Mouse (Mus musculus) lung, embryonic 15.5 days (tissue): ENCODE data around the gene Atrx. TPM values are rescaled to one million over a fixed set of nuclear protein-coding genes. Genes with fewer than 3 reads are reported as not detected.
"Not testable (repeated sequence)": the region's sequence is repeated elsewhere in the genome, so short reads cannot be mapped to it uniquely, and the experiment has no call there.

ENCODE experiments used
- ATAC-seq: fragments of 200-750 bp; cut with Nextera tagmentation; 2 replicates; pipeline ENCODE4 v1.8.0; 2017; ENCODE audit warnings: moderate number of reproducible peaks, borderline replicate concordance; ENCODE audit not compliant: low FRiP score, low TSS enrichment; ENCODE audit errors: extremely low read depth
- H3K27ac ChIP-seq: fragments of 300-500 bp; sonication (generic); 2 replicates; pipeline ENCODE4 v1.5.1; 2015; ENCODE audit warnings: moderate library complexity, mild to moderate bottlenecking, inconsistent platforms
- H3K27me3 ChIP-seq: fragments of 300-500 bp; sonication (generic); 2 replicates; pipeline ENCODE4 v1.6.1; 2015; ENCODE audit warnings: inconsistent platforms
- H3K36me3 ChIP-seq: fragments of 300-500 bp; sonication (generic); 2 replicates; pipeline ENCODE4 v1.6.1; 2015; ENCODE audit warnings: inconsistent platforms
- H3K4me1 ChIP-seq: fragments of 300-500 bp; sonication (generic); 2 replicates; pipeline ENCODE4 v1.6.1; 2015; ENCODE audit warnings: inconsistent platforms
- H3K4me2 ChIP-seq: fragments of 300-500 bp; sonication (generic); 2 replicates; pipeline ENCODE4 v1.6.1; 2015; ENCODE audit warnings: inconsistent platforms, mild to moderate bottlenecking, moderate library complexity
- H3K4me3 ChIP-seq: fragments of 300-500 bp; sonication (generic); 2 replicates; pipeline ENCODE4 v1.5.1; 2015; ENCODE audit warnings: mild to moderate bottlenecking, inconsistent platforms
- H3K9ac ChIP-seq: fragments of 300-500 bp; sonication (generic); 2 replicates; pipeline ENCODE4 v1.6.1; 2015; ENCODE audit warnings: inconsistent platforms
- H3K9me3 ChIP-seq: fragments of 300-500 bp; sonication (generic); 2 replicates; pipeline ENCODE4 v1.6.1; 2016; ENCODE audit warnings: inconsistent platforms
- WGBS: fragments of 180-500 bp; shearing (Covaris S2); methylation state at CpG from one replicate; pipeline ENCODE4 v1.1.7; 2015; 5-methylcytosine and 5-hydroxymethylcytosine counted together
- polyA plus RNA-seq: library from polyadenylated mRNA; unstranded; fragments of >200 nt; fragmentation: Nextera tagmentation; extraction: Ambion mirVana; gene quantifications from 2 replicates; pipeline ENCODE4 v1.2.1, GENCODE M21; 2015

Atrx gene
- polyA plus RNA-seq, result 175 and 201 TPM in 2 replicates

DNA sequence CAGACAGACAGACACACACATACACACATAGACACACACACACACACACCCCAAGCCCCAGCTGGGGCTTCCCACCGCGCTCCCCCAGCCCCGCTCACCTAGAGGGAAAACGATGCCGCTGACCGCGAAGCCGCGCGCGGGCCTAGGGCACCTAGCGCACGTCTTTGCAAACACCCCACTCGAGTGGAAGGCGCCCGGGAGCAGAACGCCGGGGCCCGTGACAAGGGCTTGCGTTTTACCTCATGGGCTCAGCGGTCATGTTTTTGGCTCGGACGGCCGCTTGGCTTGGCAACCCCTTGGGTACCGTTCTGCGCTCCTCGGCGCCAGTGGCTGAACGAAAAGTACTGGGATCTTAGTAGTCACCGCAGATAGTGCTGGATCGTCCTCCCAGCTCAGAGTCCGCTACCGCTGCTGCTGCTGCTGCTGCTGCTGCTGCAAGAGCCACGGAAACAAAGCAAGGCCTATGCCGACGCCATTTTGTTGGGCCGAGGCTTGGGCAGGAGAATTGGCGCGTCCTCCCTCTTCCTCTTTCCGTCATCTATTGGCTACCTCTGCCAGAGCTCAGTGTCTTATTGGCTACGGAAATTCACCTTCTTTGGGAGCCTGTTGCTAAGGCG lies at the start of gene Atrx:
TSS of gene Atrx (minus strand) at position 543 of the 617 bp plus-strand sequence.
- Histone ChIP-seq H3K4me1 (peaks cover 9% of the 10 kb centered on the region; the same call in 1 of the 2 replicates), H3K9me3 (no peaks in the 10 kb centered on the region), H3K27ac (peak within 1 kb of the TSS; percentile 90), H3K9ac (peak within 1 kb of the TSS; percentile 82), H3K36me3 (no peaks in the 10 kb centered on the region), H3K4me3 (peak within 1 kb of the TSS; percentile 68), H3K4me2 (peak within 1 kb of the TSS; percentile 53), H3K27me3 (no peaks in the 10 kb centered on the region)
- WGBS, result 26% methylated on average over 42 of the region's 42 CpGs
- peak; percentile 88 for ATAC-seq

DNA sequence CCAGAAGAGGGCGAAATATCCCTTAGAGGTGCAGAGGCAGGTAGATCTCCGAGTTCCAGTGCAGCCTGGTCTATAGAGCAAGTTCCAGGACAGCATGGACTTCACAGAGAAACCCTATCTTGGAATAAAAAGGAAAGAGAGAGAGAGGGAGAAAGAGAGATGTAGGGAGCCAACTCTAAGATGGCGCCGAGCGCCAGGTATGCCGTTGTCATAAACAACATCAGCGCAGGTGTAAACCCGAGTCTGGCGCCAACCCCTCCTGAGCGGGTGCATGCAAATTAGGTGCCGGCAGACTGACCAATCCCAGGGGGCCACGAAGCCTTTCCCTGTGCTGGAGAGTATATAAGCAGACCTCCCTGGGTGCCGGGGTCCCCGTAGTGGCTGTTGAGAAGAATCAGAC lies 27.9 kb upstream of the Atrx start:
- ATAC-seq, result not testable (repeated sequence)

DNA sequence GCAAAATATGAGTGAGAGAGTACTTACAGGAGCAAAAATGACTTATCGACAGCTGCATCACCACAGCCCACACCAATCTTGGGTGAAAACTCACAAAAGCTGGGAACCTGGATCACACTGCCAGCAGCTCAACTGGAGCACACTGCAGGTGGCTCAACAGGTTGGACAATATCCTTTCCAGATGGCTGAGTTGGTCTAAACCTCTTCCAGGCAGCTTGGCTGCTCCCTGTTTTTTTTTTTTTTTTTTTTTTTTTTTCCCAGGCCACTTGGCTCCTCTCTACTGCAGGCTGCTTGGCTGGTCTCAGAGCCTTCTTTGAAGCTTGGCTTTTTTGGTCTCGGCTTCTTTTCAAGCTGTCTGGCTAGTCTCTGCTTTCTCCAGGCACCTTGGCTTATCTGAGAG lies 24.8 kb upstream of the Atrx start:
- ATAC-seq, result no peak

More for the DNA sequence above, 27.9 kb upstream of the Atrx start:
- H3K27ac ChIP-seq, H3K4me2 ChIP-seq, H3K4me1 ChIP-seq, H3K27me3 ChIP-seq, H3K9ac ChIP-seq, H3K9me3 ChIP-seq, H3K36me3 ChIP-seq, H3K4me3 ChIP-seq: not testable (repeated sequence)
- 71% methylated on average over 14 of the region's 14 CpGs for WGBS

DNA sequence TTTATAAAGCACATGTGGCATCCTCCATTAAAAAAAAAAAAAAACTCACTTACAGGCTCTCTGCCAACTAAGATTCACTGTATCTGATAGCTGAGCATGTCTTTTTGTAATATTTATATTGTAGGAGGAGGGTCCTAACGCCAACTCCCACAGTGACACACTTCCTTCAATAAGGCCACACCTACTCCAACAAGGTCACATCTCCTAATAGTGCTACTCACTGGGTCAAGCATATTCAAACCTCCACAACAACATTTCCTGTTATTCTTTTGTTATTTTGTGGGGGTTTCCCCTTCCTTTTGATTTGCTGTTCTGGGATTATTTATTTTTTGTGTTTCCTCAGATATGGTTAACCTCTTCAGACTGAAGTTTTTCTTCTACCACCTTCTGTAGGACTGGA lies 17.2 kb upstream of the Atrx start:
- Histone ChIP-seq H3K36me3 (no peaks in the 10 kb centered on the region), H3K9me3 (no peaks in the 10 kb centered on the region), H3K4me2 (no peak overlapping the region), H3K4me1 (no peaks in the 10 kb centered on the region), H3K9ac (no peak overlapping the region), H3K27ac (no peak overlapping the region), H3K4me3 (no peak overlapping the region), H3K27me3 (no peaks in the 10 kb centered on the region)
- ATAC-seq, result no peak
- 16% methylated on average over 1 of the region's 1 CpGs for WGBS

More for the DNA sequence above, 24.8 kb upstream of the Atrx start:
- no peak overlapping the region for H3K9ac ChIP-seq
- no peaks in the 10 kb centered on the region for H3K36me3 ChIP-seq
- no peak overlapping the region for H3K27ac ChIP-seq
- no peak overlapping the region for H3K4me2 ChIP-seq
- no peaks in the 10 kb centered on the region for H3K27me3 ChIP-seq
- no peak overlapping the region for H3K4me3 ChIP-seq
- no peaks in the 10 kb centered on the region for H3K4me1 ChIP-seq
- 60% methylated on average over 2 of the region's 2 CpGs for WGBS
- H3K9me3 ChIP-seq, result no peaks in the 10 kb centered on the region

DNA sequence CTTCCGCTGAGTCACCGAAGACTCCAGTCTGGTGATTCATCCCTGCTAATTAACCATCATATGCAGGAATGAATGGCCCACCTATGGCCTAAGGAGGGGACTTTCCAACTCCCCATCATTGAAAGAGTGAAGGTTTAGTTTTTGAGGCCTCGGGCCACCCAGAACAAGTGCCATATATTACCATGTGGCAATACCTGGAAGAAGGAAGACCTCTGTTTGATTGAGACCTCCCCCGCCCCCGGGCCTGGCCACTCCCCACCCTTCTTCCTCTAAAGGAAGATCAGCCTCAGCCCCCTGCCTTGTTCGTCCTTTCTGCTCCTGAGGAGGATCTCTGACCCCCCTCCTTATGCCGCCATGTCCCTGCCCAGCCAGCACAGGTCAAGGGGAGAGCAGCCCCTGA lies 10.0 kb upstream of the Atrx start:
- no peaks in the 10 kb centered on the region for H3K27me3 ChIP-seq
- H3K9me3 ChIP-seq, result no peaks in the 10 kb centered on the region
- no peaks in the 10 kb centered on the region for H3K36me3 ChIP-seq
- H3K4me1 ChIP-seq, result no peaks in the 10 kb centered on the region
- H3K27ac ChIP-seq, result no peak overlapping the region
- no peak for ATAC-seq
- no peak overlapping the region for H3K9ac ChIP-seq
- H3K4me2 ChIP-seq, result no peak overlapping the region
- 93% methylated on average over 6 of the region's 7 CpGs for WGBS
- H3K4me3 ChIP-seq, result no peak overlapping the region

DNA sequence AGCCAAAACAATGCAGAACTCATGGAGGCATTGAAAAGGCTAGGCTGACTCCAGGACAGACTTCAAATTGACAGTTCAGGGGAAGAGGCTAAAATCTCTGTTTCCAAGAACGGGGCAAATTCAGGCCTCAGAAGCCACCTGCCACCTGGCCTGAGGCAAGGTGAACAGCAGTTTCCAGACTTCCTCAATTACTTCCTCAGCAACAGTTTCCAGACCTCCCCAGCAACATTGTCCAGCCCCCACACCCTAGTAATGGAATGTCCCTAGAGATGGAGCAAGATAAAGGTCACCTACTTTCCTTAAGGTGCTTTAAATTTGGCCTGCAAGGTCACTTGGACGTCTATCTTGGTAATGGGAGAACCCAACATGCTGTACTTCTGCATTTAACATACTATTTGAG lies 8.5 kb upstream of the Atrx start:
- ATAC-seq, result no peak
- H3K36me3 ChIP-seq, result no peaks in the 10 kb centered on the region
- no peak overlapping the region for H3K4me3 ChIP-seq
- no peaks in the 10 kb centered on the region for H3K9me3 ChIP-seq
- H3K27ac ChIP-seq, result no peak overlapping the region
- H3K9ac ChIP-seq, result no peak overlapping the region
- 58% methylated on average over 2 of the region's 2 CpGs for WGBS
- no peak overlapping the region for H3K4me2 ChIP-seq
- no peaks in the 10 kb centered on the region for H3K27me3 ChIP-seq
- no peaks in the 10 kb centered on the region for H3K4me1 ChIP-seq

DNA sequence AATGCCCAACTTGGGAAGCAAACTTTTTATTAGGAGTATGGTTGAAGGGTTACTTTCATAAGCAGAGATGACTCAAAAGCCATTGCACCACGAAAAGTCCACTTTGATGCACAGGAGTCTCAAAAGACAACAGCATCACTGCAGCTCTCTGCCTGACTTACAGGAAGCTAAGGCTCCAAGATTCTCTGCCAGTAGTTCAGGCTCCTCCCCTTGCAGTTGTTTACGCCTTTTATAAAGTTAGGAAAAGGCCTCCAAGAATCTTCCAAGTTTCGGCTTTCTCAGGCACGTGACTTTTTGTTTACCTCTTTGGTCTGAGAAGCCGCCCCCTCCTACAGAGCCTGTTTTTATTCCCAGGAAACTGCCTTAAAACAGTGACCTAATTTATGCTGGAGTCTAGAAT lies 5.1 kb upstream of the Atrx start:
- Histone ChIP-seq H3K4me3 (no peak overlapping the region), H3K27me3 (no peaks in the 10 kb centered on the region), H3K36me3 (no peaks in the 10 kb centered on the region), H3K9me3 (no peaks in the 10 kb centered on the region), H3K9ac (no peak overlapping the region), H3K27ac (no peak overlapping the region), H3K4me1 (no peaks in the 10 kb centered on the region), H3K4me2 (no peak overlapping the region)
- WGBS, result 44% methylated on average over 5 of the region's 5 CpGs
- peak; percentile 59; the same call in 1 of the 2 replicates for ATAC-seq

DNA sequence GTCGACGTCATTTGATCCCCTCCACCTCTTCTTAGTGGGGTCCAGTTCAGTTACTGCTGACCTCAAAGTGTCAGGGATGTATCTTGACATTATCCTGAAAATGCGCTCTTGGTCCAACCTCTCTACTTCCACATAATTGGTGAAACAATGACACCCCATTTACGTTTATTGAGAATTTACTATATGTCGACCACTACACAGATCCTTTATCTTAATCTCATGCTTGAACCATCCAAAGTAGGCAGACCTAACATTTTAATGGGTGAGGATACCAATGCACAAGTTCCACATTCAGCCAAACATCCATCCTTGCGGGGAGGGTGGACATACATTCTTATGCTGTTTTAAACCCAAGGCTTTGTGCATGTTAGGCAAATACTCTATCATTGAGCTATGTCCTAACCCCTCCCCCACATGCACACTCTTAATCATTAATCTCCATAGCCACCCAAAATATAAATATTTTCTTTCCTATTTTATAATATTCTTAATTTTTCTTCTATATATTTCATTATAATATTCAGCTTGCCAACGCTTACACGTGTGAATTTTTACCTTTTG lies 355 bp upstream of the Atrx start:
- H3K4me1 ChIP-seq, result peaks cover 9% of the 10 kb centered on the region; the same call in 1 of the 2 replicates
- ATAC-seq, result peak; percentile 37; the same call in 1 of the 2 replicates
- H3K4me2 ChIP-seq, result peak overlapping the region; percentile 33
- 32% methylated on average over 8 of the region's 8 CpGs for WGBS
- H3K27ac ChIP-seq, result peak overlapping the region; percentile 90
- no peaks in the 10 kb centered on the region for H3K27me3 ChIP-seq
- no peaks in the 10 kb centered on the region for H3K36me3 ChIP-seq
- H3K9me3 ChIP-seq, result no peaks in the 10 kb centered on the region
- no peak overlapping the region for H3K9ac ChIP-seq
- peak overlapping the region; percentile 68 for H3K4me3 ChIP-seq

DNA sequence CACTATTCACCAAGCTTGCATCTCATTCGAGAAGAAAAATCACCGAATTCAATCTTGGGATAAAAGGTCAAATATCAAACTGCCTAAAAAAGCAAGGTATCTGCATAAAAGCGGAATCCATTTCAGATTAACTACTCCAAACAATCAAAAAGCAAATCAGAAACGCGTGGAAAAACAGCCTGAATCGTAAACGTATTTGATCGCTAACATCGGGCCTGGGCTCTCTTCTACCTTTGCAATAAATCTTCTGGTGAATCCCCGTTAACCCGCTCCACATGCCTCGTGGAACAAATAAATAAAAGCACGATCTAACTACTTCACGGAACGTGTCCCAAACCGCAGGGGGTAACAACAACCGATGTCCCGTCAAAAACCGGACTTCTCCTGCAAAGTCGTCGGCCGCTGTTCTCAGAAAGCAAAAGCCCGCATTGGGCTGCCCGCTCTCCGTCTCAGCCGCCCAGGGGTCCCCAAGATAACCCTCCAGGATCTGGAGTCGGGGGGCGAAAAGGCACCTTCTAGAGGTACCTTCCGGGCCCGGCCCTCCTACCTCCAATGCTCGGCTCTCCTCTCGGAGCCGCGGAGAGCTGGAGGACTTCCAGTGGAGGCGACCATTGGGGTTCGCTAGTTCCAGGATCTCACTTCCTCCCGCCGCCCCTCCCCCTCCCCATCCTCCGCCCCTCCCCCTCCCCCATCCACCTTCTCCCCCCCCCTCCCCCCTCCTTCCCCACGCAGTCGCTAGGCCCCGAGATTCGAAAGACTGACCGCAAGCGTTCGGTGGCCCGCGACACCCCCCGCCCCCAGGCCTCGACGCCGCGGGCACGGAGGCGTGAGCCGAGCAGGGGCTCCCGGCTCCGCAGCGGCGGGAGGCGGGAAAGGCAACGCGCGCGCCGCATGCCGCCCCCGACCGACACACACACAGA lies 1.0 kb downstream of the Atrx start:
- no peaks in the 10 kb centered on the region for H3K9me3 ChIP-seq
- peak overlapping the region; percentile 68 for H3K4me3 ChIP-seq
- H3K36me3 ChIP-seq, result 0 out of 2 replicates have a peak, but pooled peaks cover 2% of the 10 kb centered on the region
- peak overlapping the region; percentile 90 for H3K27ac ChIP-seq
- peak; percentile 50; the same call in 1 of the 2 replicates for ATAC-seq
- peaks cover 9% of the 10 kb centered on the region; the same call in 1 of the 2 replicates for H3K4me1 ChIP-seq
- peak overlapping the region; percentile 53 for H3K4me2 ChIP-seq
- no peaks in the 10 kb centered on the region for H3K27me3 ChIP-seq
- 14% methylated on average over 42 of the region's 69 CpGs for WGBS
- peak overlapping the region; percentile 82 for H3K9ac ChIP-seq

DNA sequence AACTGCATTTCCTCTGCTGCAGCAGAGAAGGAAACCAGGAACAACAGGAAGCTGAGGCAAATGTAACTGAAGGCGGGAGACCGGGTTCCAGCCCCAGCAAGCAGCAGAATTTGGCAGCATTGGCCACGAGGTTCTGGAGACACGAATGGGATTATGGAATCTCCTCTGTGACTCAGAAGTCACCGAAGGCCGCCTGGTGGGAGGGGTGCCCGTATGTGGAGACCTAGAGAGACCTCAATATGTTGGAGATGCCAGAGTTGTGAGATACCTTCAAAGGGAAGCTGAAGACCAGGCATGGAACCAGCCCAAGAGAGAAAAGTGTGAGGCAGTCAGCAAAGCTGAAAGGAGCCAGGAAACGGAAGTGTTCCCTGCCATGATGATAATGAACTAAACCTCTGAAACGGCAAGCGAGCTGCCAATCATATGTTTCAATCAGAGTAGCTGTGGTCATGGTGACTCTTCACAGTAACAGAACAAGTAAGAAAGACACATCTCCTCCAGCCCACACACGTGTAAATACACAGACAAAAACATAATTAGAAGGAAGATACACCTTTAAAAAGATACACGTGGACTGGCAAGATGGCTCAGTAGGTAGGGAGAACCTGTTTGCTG lies 3.0 kb downstream of the Atrx start:
- Histone ChIP-seq H3K9me3 (no peaks in the 10 kb centered on the region), H3K36me3 (0 out of 2 replicates have a peak, but pooled peaks cover 2% of the 10 kb centered on the region), H3K4me3 (no peak overlapping the region), H3K9ac (no peak overlapping the region), H3K4me1 (peaks cover 9% of the 10 kb centered on the region; the same call in 1 of the 2 replicates), H3K4me2 (peak overlapping the region; percentile 53), H3K27ac (peak overlapping the region; percentile 29; the same call in 1 of the 2 replicates), H3K27me3 (no peaks in the 10 kb centered on the region)
- no peak for ATAC-seq
- WGBS, result 55% methylated on average over 12 of the region's 12 CpGs

DNA sequence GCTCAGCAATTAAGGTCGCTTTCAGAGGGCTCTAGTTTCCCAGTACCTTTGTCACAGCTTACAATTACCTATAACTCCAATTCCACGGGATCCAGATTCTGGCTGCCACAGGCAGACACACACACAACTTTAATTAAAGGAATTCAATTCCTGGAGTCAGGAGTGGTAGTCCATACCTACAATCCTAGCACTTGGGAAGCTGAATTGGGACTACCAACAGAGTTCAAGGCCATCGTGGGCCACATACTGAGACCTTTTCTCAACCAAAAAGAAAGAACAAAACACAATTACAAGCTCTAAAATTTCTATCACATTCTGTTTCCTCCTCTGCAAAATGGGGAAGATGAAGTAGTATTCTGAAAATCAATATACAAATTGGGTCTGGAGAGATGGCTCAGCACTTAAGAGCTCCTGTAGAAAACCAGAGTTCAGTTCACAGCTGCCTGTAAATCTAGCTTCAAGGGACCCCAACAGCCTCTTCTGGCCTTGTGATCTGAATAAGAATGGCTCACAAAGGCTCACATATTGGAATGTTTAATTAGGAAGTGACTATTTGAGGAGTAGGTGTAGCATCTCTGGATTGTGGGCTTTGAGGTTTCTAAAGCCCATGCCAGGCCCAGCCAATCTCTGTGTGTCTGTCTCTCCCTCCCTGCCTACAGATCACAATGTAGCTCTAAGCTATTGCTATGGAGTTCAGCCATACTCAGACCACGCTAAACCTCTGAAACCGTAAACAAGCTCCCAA lies 4.7 kb downstream of the Atrx start:
- peaks cover 9% of the 10 kb centered on the region; the same call in 1 of the 2 replicates for H3K4me1 ChIP-seq
- H3K9ac ChIP-seq, result no peak overlapping the region
- ATAC-seq, result no peak
- no peak overlapping the region for H3K27ac ChIP-seq
- no peak overlapping the region for H3K4me2 ChIP-seq
- no peaks in the 10 kb centered on the region for H3K27me3 ChIP-seq
- H3K9me3 ChIP-seq, result no peaks in the 10 kb centered on the region
- H3K4me3 ChIP-seq, result no peak overlapping the region
- H3K36me3 ChIP-seq, result 0 out of 2 replicates have a peak, but pooled peaks cover 2% of the 10 kb centered on the region
- 82% methylated on average over 5 of the region's 5 CpGs for WGBS
